Mouse (Mus musculus) brown adipose tissue, adult 24 weeks (tissue): ENCODE data around the gene Gse1. TPM values are rescaled to one million over a fixed set of nuclear protein-coding genes. Genes with fewer than 3 reads are reported as not detected.
"Not testable (repeated sequence)": the region's sequence is repeated elsewhere in the genome, so short reads cannot be mapped to it uniquely, and the experiment has no call there.

ENCODE experiments used
- H3K27ac ChIP-seq: fragments of 200-500 bp; replicated peaks from 2 replicates; pipeline ENCODE4 v1.5.1; 2012; ENCODE audit warnings: low read depth, mild to moderate bottlenecking, low read length
- H3K4me1 ChIP-seq: fragments of 200-500 bp; 2 replicates; pipeline ENCODE4 v1.6.1; 2012; ENCODE audit warnings: low read length, mixed read lengths; ENCODE audit not compliant: control insufficient read depth, insufficient read depth, insufficient read length
- H3K4me3 ChIP-seq: fragments of 200-500 bp; 2 replicates; pipeline ENCODE4 v1.5.1; 2012; ENCODE audit warnings: low read depth, mild to moderate bottlenecking, low read length, moderate library complexity; ENCODE audit not compliant: insufficient read depth
- polyA plus RNA-seq: library from polyadenylated mRNA; stranded (reverse); fragments of >200 nt; gene quantifications from 2 replicates; pipeline ENCODE4 v1.2.4, GENCODE M21; 2012; ENCODE audit not compliant: missing spikeins, insufficient read depth, insufficient read length

The Gse1 gene
- polyA plus RNA-seq, 1 experiment: 9.9 TPM

DNA sequence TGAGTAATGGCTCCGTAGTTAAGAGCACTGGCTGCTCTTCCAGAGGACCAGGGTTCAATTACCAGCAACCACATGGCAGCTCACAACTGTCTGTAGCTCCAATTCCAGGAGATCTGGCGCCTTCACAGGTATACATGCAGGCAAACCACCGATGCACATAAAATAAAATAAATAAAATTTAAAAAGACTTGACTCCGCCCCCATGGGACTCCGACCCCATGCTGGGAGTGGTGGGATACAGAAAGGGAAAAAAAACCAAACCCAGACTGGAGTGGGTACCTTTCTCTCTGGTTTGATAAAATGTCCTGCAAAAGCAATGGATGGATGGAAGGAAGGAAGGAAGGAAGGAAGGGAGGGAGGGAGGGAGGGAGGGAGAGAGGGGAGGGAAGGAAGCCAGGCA, 91.9 kb downstream of the Gse1 start:
- no peak overlapping the region for H3K27ac ChIP-seq
- no peak overlapping the region for H3K4me3 ChIP-seq
- H3K4me1 ChIP-seq: peaks cover 20% of the 10 kb centered on the region

DNA sequence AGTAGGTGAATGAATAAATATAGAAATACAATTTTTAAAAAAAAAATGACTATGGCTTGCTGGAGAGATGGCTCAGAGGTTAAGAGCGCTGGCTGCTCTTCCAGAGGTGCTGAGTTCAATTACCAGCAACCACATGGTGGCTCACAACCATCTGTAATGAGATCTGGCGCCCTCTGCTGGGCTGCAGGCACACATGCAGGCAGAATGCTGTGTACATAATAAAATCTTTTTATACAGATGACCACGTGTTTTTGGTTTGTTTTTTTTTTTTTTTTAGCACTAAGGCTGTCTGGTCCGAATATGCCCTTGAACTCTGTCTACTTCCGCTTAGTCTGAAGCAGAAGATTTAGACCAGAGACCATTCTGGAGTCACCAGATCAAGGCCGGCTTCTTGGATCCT, 93.5 kb downstream of the Gse1 start:
- no peak overlapping the region for H3K27ac ChIP-seq
- H3K4me1 ChIP-seq: peaks cover 23% of the 10 kb centered on the region
- no peak overlapping the region for H3K4me3 ChIP-seq

DNA sequence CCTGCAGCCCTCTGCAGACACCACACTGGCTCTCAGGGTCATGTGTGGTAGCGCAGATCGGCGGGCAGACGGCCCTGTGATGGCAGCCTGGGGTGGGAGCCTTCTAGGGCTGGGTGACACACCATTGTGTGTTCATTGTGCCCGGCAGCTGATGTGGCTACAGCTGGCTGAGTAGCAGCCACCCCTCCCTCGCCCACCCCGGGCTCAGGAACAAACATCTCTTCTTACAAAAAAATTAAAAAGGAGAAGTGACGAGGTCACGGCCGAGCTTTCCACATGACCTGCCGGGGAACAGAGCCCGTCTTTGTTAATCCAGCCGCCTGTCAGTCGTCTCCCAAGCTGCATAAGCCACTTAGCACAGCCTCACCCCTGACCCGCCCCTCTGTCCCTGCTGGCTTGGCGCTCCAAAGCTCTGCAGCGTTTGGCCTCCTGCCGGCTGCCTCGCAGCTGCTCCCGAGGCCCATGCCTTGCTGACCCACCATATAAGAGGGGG, 94.7 kb downstream of the Gse1 start:
- peaks cover 23% of the 10 kb centered on the region for H3K4me1 ChIP-seq
- H3K4me3 ChIP-seq: no peak overlapping the region
- H3K27ac ChIP-seq: no peak overlapping the region

DNA sequence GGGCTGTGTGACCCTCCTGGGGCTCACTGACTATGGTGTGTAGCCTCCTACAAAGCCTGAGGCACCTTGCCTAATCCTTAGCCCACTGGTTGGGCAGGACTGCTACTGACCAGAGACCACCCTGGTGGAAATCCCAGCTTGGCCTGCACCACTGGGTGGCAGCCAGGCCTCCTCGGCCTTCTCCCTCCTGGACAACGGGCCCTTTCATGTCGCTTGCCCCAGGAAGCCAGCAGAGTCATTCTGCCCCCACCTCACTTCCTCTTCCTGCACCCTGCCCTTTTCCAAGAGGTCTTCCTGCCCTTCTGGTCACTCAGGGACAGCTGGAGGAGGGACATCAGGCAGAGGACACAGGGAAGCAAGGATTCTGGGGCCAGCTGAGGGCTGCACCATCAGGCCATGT, 96.3 kb downstream of the Gse1 start:
- H3K27ac ChIP-seq: peak overlapping the region; percentile 57

DNA sequence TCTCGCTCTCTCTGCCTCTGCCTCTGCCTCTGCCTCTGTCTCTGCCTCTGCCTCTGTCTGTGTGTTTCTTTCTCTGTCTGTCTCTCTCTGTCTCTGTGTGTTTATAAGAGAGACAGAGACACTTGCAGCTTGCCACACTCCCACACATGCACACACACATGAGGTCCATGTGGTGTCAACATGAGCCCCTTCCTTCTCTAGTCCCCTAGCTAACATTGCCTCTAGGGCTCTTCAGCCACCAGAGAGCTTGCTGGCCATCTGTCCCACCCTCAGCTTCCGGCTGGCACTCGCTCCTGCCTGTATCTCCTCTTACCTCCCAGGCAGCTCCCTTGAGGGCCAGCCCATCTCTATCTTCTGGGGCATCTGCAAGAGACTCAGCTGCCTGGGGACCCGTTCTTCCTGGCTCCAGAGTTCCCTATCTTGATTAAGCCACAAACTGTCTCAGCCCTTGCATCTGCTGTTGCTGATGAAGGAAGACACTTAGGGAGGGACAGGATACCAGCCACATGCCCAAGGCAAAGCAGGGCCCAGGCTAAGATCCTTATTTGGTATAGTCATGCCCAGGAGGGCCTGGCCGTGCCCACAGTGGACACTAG, 97.0 kb downstream of the Gse1 start:
- H3K4me1 ChIP-seq: peaks cover 28% of the 10 kb centered on the region
- H3K4me3 ChIP-seq: no peak overlapping the region
- peak overlapping the region; percentile 29; the same call in 1 of the 2 replicates for H3K27ac ChIP-seq

More for the DNA sequence above, 96.3 kb downstream of the Gse1 start:
- H3K4me1 ChIP-seq: peaks cover 28% of the 10 kb centered on the region
- H3K4me3 ChIP-seq: no peak overlapping the region

DNA sequence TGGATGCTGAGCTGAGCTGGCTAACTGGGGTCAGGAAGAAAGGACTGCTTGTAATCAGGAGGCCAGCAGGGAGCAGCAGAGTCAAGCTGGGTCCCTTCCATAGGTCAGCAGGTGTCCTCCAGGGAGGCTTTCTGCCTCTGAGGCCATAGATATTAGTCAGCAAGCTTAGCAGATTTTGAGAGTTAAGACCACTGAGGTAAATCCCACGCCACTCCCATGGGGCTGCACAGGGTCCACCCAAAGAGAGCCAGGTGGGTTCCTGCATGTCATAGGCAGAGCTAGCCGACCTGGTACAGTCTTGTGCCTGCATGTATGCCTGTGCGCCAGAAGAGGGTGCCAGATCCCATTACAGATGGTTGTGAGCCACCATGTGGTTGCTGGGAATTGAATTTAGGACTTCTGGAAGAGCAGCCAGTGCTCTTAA, 98.9 kb downstream of the Gse1 start:
- peaks cover 28% of the 10 kb centered on the region for H3K4me1 ChIP-seq
- H3K4me3 ChIP-seq: no peak overlapping the region
- H3K27ac ChIP-seq: no peak overlapping the region

DNA sequence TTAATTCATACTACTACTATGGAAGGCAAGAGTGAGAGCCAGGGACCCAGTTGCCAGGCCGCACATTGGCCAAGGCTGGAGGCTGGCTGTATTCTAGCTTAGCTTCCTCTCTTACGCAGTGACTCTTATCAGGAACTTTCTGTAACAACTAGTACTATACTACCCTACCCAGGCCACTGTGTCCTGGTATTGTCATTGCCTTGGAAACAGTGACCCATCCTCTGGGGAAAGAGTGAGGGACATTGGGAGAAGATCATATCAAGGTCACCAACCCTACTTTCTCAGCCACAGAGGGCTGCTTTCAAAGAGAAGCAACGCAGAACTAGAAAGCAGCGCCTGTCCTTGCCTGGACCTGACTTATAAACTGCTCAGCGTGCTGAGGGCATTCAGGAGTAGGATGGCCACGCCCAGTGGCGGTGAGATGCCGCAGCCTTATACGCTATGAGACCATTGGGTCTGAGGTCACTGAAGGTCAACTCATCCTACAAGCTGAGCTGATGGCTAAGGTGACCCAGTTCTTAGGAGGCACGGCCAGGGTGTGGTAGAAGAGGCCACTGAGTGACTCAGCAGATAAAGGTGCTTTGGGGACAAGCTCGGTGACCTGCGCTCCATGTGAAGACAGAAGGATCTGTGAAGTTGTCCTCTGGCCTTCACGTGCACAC, 100.2 kb downstream of the Gse1 start:
- H3K4me1 ChIP-seq: peaks cover 22% of the 10 kb centered on the region
- no peak overlapping the region for H3K4me3 ChIP-seq
- peak overlapping the region; percentile 35 for H3K27ac ChIP-seq

DNA sequence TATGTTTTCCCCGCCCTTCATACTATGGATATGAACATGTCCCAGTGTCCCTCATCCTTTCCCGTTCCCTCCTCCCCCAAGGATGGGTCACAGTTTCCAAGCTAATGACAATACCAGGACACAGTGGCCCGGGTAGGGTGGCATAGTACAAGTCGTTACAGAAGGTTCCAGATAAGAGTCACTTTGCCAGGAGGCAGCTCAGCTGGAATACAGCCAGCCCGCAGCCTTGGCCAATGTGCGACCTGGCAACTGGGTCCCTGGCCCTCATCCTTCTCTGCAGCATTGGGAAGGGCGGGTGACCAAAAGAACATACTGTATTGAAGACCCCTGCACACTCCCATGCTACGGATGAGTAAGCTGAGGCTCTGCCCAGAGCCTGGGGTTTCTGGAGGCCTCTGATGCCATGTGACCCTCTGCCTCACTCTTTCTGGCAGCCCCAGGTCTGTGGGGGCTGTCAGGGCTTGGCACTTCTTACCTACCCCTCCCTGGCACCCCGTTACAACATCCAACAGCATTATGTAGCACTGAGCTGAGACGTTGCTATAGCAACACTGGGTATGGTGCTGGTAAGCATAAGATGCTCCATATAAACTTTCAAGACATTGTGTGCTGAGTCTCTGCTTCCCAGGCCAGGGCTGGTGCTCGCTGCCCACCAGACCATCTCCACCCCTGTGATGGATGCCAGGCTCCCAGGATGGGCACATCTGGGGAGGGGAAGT, 100.9 kb downstream of the Gse1 start:
- Histone ChIP-seq H3K4me1 (peaks cover 16% of the 10 kb centered on the region), H3K4me3 (no peak overlapping the region)

DNA sequence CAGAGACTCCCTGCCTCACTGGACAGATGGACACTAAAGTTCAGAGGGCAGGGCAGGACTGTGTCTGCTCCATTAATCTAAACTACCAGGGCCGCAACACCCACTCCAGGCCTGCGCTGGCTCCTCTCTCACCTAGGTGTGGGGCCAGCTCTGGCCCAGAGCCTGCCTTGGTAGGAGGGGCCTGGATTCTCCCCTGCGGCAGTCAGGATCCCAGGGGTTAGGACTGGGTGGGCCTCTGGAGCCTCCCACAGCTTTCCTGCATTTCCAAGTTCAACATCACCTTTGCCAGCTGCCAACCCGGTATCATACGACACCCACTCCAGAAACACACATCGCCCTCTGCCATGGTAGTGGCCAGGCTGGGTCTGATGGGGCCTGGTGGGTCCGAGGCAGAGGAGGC, 102.8 kb downstream of the Gse1 start:
- Histone ChIP-seq H3K4me3 (no peak overlapping the region), H3K27ac (no peak overlapping the region), H3K4me1 (peaks cover 22% of the 10 kb centered on the region)

More for the DNA sequence above, 100.9 kb downstream of the Gse1 start:
- H3K27ac ChIP-seq: peak overlapping the region; percentile 35; the same call in 1 of the 2 replicates

DNA sequence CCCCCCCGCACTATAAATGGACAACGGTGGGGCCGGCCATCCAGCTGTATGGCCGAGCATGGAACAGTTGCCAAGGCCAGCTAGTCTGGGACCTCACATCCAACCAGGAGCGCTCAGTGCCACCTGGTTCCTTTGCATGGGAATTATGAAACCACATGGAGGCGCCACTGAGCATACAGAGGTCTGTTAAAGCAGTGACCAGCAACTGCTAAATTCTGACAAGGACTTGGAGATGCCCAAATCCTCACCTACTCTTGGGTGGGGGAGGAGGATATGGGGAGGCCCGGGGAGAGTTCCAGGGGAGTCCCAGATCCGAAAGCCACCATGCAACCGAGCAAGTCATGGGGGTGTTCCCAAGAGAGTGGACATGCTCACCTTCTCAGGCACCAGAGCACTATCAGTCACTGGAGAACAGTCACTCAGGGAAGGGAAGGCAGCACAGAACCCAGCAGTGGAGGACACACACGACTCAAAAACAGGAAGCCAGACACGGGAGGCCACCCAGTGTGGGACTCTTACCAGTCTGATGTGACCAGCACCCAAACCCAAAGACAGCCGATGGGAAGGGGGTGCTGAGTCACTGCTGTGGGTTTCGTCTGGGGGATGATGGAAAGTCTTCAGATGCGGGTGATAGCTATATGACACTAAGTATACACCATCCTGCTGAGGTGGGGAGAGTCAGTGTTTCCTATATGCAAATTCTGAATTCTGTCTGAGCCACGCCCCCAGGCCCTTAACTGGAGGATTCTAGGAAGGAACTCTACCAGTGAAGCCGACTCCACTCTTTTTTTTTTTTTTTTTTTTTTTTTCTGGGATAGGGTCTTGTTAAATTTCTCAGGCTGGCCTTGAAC, 104.3 kb downstream of the Gse1 start:
- Histone ChIP-seq H3K4me3 (no peak overlapping the region), H3K4me1 (peaks cover 23% of the 10 kb centered on the region), H3K27ac (no peak overlapping the region)

DNA sequence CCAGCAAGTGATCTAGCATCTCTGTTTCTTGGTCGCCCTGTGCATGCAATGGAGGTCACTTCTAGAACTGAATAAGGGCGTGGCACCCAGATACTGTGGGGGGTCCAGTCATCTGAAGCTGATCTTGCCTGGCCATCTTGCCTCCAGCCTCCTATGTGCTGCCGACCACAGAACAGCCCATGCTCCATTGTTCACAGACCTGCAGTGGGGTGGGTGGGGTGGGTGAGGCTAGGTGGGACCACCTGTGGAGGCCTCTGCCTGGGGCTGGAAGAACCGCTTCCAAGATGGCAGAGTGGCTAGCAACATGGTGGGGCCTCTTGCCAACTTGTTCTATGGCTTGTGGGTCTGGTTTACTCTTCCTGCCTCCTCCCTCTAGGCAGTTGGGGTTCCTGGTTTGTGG, 105.4 kb downstream of the Gse1 start:
- H3K4me3 ChIP-seq: no peak overlapping the region
- H3K27ac ChIP-seq: no peak overlapping the region
- peaks cover 19% of the 10 kb centered on the region for H3K4me1 ChIP-seq

DNA sequence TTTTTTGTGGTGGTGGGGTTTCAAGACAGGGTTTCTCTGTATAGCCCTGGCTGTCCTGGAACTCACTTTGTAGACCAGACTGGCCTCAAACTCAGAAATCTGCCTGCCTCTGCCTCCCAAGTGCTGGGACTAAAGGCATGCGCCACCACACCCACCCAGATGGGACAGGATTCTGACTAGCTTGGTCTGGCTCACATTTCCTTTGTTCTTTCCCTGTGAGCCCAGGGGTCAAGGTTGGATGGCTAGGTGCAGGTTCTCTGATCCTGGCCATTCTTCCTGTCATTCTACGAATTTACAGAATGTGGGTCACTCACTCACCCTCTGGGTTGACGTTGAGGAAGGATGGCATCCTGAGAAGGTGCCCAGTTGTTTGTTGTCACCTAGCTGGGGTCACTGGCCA, 106.0 kb downstream of the Gse1 start:
- peaks cover 23% of the 10 kb centered on the region for H3K4me1 ChIP-seq
- H3K4me3 ChIP-seq, H3K27ac ChIP-seq: not testable (repeated sequence)

DNA sequence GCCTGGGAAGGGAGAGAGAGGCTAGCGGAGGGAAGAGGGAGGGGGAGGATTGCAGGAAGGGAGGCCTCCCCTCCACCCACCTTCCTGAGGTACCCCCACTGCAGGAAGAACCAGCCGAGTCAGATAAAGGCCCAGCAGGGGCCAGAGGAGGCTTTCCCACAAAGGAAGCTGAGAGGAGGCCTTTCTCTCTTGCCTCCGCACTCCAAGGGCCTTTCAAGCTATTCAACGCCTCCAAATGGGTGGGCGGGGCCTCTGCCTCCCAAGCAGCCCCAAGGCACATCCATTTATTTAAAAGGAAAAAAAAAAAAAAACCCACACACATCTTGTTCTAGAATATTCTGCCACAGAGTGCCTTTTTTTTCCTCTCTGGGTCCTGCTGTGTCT, 106.6 kb downstream of the Gse1 start:
- peaks cover 23% of the 10 kb centered on the region for H3K4me1 ChIP-seq
- no peak overlapping the region for H3K4me3 ChIP-seq
- H3K27ac ChIP-seq: no peak overlapping the region

DNA sequence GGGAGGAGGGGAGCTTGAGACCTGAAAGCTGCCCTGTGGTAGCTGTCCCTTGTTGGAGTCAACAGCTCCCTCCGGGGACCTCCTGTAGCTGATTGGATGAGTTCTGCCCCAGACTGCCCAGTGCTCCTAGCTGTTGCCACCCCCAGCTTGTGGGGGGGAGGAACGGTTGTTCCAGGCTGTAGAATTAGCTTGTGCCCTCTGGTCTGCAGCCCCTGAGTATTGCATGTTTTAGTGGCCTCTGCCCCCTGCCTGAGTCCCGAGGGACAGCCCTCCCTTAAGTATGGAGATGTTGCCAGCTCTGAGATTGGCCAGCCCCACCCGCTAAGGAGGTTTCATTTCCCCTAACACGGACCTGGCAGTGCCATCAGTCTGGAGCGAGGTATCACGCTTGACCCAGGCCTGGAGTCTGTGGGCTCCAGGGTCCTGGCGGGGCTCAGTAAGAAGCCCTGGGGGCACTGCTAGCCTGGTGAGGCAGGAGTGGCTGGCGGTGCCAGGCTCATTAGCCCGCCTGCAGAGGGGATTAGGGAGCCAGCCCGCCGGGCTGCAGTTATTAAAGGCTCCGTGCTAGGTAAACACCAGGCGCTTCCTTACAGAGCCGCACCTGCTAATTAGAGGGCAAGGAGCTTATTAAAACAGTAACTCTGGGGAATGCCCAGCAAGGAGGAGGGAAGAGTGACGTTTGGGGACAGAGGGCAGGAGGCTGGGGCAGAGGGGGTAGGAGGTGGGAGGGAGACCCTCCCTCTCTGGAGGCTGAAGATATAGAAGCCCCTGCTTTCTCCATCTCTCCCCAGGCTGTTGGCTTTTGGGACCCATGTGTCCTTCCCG, 107.2 kb downstream of the Gse1 start:
- Histone ChIP-seq H3K4me3 (0 out of 2 replicates have a peak overlapping the region, but pooled peaks have one; percentile 4), H3K4me1 (peaks cover 23% of the 10 kb centered on the region), H3K27ac (peak overlapping the region; percentile 27; the same call in 1 of the 2 replicates)
